Mouse (Mus musculus) heart, adult 2 months (tissue): ENCODE data around the gene Csf2rb2. TPM values are rescaled to one million over a fixed set of nuclear protein-coding genes. Genes with fewer than 3 reads are reported as not detected.

Experiments used
- DNase-seq, 2 experiments: peaks; one replicate each; pipeline ENCODE4 v3.0.0; 2021
- H3K27ac ChIP-seq: fragments of 200-600 bp; 2 replicates; pipeline ENCODE4 v1.8.1; 2022
- H3K27me3 ChIP-seq: fragments of 200-500 bp; 2 replicates; pipeline ENCODE4 v1.6.1; 2012; ENCODE audit warnings: mild to moderate bottlenecking, low read length, inconsistent platforms, mixed read lengths; ENCODE audit not compliant: control insufficient read depth, insufficient read depth
- H3K36me3 ChIP-seq: fragments of 200-500 bp; 2 replicates; pipeline ENCODE4 v1.6.1; 2012; ENCODE audit warnings: low read length, inconsistent platforms; ENCODE audit not compliant: control insufficient read depth, insufficient read depth
- H3K4me1 ChIP-seq: fragments of 200-500 bp; 2 replicates; pipeline ENCODE4 v1.6.1; 2011; ENCODE audit warnings: low read length; ENCODE audit not compliant: control insufficient read depth, insufficient read depth
- H3K4me3 ChIP-seq: fragments of 200-600 bp; 2 replicates; pipeline ENCODE4 v1.8.1; 2022
- H3K79me2 ChIP-seq: fragments of 200-500 bp; replicated peaks from 2 replicates; pipeline ENCODE4 v1.6.1; 2012; ENCODE audit warnings: mild to moderate bottlenecking, inconsistent platforms, low read length, moderate library complexity, mixed read lengths; ENCODE audit not compliant: control insufficient read depth, insufficient read depth
- H3K9ac ChIP-seq: fragments of 200-500 bp; 2 replicates; pipeline ENCODE4 v1.6.1; 2012; ENCODE audit warnings: low read depth, mild to moderate bottlenecking, control low read depth, inconsistent platforms, low read length, mixed read lengths
- CTCF ChIP-seq: fragments of 200-600 bp; IDR thresholded peaks from 2 replicates; pipeline ENCODE4 v1.8.1; 2022; ENCODE audit warnings: antibody characterized with exemption, mild to moderate bottlenecking, moderate library complexity
- EP300 ChIP-seq: fragments of 200-500 bp; IDR thresholded peaks from 2 replicates; pipeline ENCODE4 v1.6.1; 2011; ENCODE audit warnings: low read depth, low read length, control low read depth; ENCODE audit not compliant: insufficient read depth
- POLR2A ChIP-seq: fragments of 200-500 bp; IDR thresholded peaks from 2 replicates; pipeline ENCODE4 v1.6.1; 2011; ENCODE audit warnings: mild to moderate bottlenecking, low read depth, low read length, control low read depth; ENCODE audit not compliant: insufficient read depth
- WGBS: fragments of 180-500 bp; shearing (Covaris S2); methylation state at CpG from one replicate; pipeline ENCODE4 v1.1.7; 2018; 5-methylcytosine and 5-hydroxymethylcytosine counted together
- intact Hi-C: fragments of 180-260 bp; cut with DNase I; formaldehyde crosslinking; loops from one replicate; pipeline ENCODE4 v1.15.1; 2025
- polyA plus RNA-seq: library from polyadenylated mRNA; depleted of rRNA; stranded (reverse); fragments of >200 nt; gene quantifications from 2 replicates; pipeline ENCODE4 v1.2.3, GENCODE M21; 2012
- total RNA-seq, 2 experiments: library from RNA; stranded (reverse); gene quantifications; 2 replicates each; pipeline ENCODE4 v1.2.3; 2021

Gene Csf2rb2
- total and polyA plus RNA-seq, 3 experiments: 0.75 to 1.6 (median 0.84) TPM

DNA sequence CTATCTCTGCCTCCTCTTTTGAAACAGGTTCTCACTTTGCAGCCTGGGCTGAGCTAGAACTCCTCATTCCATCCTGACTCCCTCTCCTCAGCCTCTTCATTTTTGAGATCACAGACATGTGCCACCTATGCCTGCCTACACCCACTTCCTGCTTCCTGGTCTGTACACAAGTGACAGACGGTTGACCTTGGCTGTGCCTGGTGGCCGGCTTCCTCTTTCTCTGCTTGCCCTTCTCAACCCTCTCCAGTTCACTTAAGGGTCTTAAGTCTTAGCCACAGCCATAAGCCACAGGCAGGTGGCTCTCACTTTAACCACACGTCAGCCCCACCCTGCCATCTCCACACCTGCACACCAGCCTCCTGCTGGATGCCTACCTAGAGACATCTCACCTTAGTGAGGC lies 57.1 kb downstream of the Csf2rb2 start:
- no peak overlapping the region for H3K4me3 ChIP-seq

DNA sequence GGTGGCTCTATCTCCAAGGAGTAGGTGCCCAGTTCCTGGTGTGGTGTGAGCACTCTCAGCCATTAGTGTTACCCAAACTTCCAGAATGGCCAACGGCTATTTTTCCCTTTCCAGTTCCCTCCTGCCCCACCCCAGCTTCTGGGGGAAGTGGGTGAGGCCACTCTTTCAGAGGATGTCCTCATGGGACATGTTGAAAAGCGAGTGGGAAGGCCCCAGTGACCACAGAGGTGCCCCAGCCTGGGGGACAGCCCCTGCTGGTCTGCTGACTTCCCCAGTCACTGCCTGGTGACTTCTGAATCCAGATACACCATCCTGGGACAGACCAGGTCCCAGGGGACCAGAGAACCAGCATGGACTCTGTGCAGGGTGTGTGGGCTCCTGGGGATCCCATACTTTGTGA lies 57.9 kb downstream of the Csf2rb2 start:
- Histone ChIP-seq H3K4me3 (no peak overlapping the region), H3K79me2 (no peaks in the 10 kb centered on the region), H3K4me1 (no peaks in the 10 kb centered on the region), H3K27me3 (no peaks in the 10 kb centered on the region), H3K27ac (no peak overlapping the region), H3K36me3 (no peaks in the 10 kb centered on the region), H3K9ac (no peak overlapping the region)
- intact Hi-C loops: no loop called here
- peak in 1 of 2 experiments; percentile 40 for DNase-seq
- TF ChIP-seq POLR2A: no peak
- TF ChIP-seq EP300: no peak
- TF ChIP-seq CTCF: no peak
- 40% methylated on average over 2 of the region's 2 CpGs for WGBS

More for the DNA sequence above, 57.1 kb downstream of the Csf2rb2 start:
- Histone ChIP-seq H3K36me3 (no peaks in the 10 kb centered on the region), H3K27ac (no peak overlapping the region), H3K4me1 (no peaks in the 10 kb centered on the region), H3K79me2 (no peaks in the 10 kb centered on the region), H3K9ac (no peak overlapping the region), H3K27me3 (no peaks in the 10 kb centered on the region)
- WGBS: 44% methylated on average over 3 of the region's 3 CpGs
- DNase-seq: peak in 1 of 2 experiments; percentile 45
- no peak for TF ChIP-seq POLR2A
- no peak for TF ChIP-seq EP300
- TF ChIP-seq CTCF: no peak
- intact Hi-C loops: no loop called here

DNA sequence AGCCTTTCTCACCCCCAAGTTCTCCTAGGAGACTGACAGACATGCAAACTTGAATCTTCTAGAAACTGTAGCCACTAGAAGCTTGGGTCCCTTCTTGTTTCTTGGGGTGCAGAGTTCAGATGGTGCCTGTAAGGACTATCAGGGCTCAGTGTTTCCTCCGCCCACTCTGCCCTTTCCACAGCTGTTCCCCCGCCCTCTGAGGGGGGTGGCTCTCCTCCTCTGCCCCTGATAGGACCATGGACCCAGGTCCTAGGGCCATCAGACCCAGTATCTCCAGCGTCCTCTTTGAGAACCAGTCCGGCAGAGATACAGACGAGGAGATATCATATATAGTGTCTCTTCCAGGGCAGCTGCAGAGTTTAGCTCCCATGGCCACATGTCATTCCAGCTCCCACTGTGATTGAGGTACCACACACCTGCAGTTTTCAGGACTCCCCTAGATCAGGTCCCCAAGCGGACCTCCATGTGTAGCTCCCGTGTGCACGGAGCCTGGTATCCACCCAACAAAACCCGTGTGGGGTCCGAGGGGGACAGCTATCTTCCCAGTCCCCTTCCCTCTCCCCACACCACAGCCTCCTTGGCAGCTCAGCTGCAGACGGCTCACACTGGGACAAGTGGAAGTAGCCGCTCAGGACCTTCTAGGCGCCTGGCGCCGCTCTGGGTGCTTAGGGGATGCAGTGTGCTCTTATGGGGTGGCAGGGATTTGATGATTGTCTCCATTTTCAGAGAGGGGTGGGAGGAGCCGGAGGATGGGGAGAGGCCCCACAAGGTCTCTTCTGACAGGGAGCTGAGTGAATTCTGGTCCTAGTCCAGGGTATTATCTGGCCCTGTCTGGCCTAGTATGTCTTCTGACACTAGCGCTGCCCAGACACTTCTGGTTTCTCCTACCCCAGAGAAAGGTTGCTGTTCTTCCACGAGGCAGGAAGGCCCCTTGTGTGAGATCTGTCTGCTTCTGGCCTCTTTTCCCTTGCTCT lies 59.1 kb downstream of the Csf2rb2 start:
- Histone ChIP-seq H3K4me3 (no peak overlapping the region), H3K4me1 (no peaks in the 10 kb centered on the region), H3K27me3 (no peaks in the 10 kb centered on the region), H3K27ac (no peak overlapping the region), H3K9ac (no peak overlapping the region), H3K36me3 (no peaks in the 10 kb centered on the region), H3K79me2 (no peaks in the 10 kb centered on the region)
- TF ChIP-seq POLR2A: no peak
- TF ChIP-seq EP300: no peak
- no peak for TF ChIP-seq CTCF
- DNase-seq: no peak
- intact Hi-C loops: no loop called here
- WGBS: 66% methylated on average over 18 of the region's 18 CpGs

DNA sequence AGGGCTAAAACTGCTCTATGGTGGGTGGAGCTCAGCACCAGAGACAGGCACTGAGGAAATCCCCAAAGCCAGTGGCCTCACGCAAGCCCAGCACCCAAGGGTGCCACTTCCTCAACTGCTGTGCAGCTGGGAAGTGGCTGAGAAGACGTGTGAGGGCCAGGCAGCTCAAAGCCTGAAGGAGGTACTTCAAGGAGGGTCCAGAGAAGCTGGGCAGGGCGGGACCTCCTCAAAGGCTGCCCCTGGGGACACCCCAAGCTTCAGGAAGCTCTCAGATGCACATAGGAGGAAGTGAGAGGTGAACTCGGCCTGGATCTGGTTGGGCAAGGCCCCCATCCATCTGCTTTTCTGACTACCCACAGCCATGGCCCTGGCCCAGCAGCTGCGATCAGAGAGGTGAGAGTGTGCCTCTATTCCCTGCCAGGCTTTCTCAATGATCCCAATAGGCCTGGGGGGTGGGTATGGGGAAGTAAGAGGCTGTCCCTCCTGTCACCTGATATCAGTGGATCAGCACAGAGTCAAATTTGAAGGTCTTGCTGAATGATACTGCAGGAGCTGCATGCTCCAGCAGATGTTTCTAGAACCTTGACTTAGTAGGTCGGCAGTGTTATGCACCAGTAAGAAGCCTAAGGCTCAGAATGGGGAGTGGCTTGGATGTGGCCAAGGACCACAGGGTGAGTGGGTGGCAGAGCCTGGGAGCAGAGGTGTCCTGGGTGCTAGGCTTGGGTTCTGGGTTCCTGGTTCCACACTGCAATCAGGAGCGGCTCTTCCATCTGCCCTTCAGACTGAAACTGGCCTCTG lies 60.6 kb downstream of the Csf2rb2 start, which contains the start of gene Ncf4:
Ncf4 (plus strand) TSS at position 107 of the 798 bp plus-strand sequence.
- no peaks in the 10 kb centered on the region for H3K4me1 ChIP-seq
- no peak within 1 kb of the TSS for H3K4me3 ChIP-seq
- H3K27ac ChIP-seq: no peak within 1 kb of the TSS
- no peaks in the 10 kb centered on the region for H3K79me2 ChIP-seq
- intact Hi-C loops: no loop called here
- no peaks in the 10 kb centered on the region for H3K27me3 ChIP-seq
- peak; percentile 42 to 77 for DNase-seq
- no peak within 1 kb of the TSS for H3K9ac ChIP-seq
- TF ChIP-seq POLR2A (0 out of 2 replicates have a peak, but pooled peaks have one; percentile 13), EP300 (no peak), CTCF (no peak)
- no peaks in the 10 kb centered on the region for H3K36me3 ChIP-seq
- 66% methylated on average over 7 of the region's 7 CpGs for WGBS

DNA sequence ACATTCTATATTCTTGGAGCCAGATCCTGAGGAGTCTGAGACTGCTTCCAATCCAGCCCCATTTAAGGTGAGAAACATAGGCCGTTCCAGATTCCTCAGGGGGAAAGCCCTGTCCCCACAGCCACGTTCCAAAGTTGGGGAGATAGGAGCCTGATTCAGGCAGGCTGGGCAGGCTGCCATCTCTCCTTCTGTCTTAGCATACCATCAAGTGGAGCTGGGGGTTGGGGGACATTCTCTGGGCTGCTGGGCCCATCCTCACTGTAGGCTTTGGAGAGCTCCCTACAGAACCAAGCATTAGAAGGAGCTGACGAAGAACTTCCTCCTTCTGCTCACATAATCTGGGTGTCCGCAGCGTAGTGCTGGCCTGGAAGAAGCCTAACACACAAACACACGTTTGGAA lies 61.7 kb downstream of the Csf2rb2 start:
- H3K36me3 ChIP-seq: no peaks in the 10 kb centered on the region
- intact Hi-C loops: no loop called here
- TF ChIP-seq POLR2A: no peak
- no peak for TF ChIP-seq EP300
- no peak for TF ChIP-seq CTCF
- no peaks in the 10 kb centered on the region for H3K27me3 ChIP-seq
- H3K4me3 ChIP-seq: no peak overlapping the region
- no peaks in the 10 kb centered on the region for H3K4me1 ChIP-seq
- no peak for DNase-seq
- no peaks in the 10 kb centered on the region for H3K79me2 ChIP-seq
- WGBS: 44% methylated on average over 6 of the region's 6 CpGs
- H3K9ac ChIP-seq: no peak overlapping the region
- H3K27ac ChIP-seq: no peak overlapping the region
